Mouse (Mus musculus) liver, postnatal 0 days (tissue): ENCODE measurements around the gene Uap1l1.

Experiments
- CTCF ChIP-seq: sonication (generic); IDR thresholded peaks from 2 replicates; pipeline ENCODE4 v1.5.1; 2016; ENCODE audit warnings: antibody characterized with exemption, low read depth
- EP300 ChIP-seq: IDR thresholded peaks from 2 replicates; pipeline ENCODE4 v1.6.1; 2016; ENCODE audit warnings: antibody characterized with exemption, low read depth, mild to moderate bottlenecking

- no peak for TF ChIP-seq EP300
- no peak for TF ChIP-seq CTCF
Measured at GRCm38 (mm10) chr2:25359848-25360247, 5.6 kb downstream of the Uap1l1 start.
